Mouse (Mus musculus) lung, postnatal 36 days (tissue): ENCODE measurements at regions not wholly inside any gene's neighbourhood (a gene's known extent, or its start where the extent isn't known, plus 50 kb on each side); places are given as distances from the start of the nearest gene placed in this dataset.

ENCODE experiments used
- DNase-seq: peaks from one replicate; pipeline ENCODE4 v3.0.0; 2022; ENCODE audit warnings: mixed read lengths

DNA sequence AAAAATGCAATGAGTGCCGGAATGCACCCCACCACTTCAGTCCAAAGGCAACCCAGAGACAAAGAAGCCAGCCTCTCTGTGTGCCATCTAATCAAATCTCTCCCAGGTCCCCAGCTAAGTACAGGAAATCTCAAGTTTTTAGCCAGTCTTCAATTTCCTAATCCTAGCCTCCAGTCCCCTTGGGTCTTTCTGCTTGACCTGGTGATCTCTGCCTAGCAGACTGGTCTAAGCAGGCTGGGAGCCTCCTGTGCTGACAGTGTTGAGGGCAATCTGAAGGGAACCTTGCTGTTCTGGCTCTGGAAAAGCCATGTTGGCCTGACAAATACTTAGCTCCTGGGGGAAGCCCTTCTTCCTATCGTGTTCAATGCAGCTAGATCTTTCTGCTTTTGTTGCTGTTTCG lies 248.9 kb downstream of the Nedd1 start:
- DNase-seq, result no peak

DNA sequence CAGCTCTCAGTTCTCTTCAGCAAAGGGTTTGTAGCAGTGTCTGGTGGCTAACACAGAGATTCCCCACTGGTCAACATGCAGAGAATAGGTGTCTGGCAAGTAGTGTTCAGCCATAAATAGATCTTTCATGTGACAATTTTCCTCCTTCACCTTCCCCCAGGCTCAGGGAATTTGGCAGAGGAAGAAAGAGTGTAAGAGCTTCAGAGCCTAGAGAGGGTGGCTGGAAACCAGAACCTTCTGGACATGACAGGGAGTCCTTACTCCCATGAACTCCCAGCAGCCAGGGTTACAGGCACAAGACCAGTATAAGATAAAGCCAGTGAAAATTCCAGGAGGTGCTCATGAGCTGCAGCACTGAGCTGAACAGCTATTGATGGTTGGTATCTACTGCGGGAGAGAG lies 251.1 kb downstream of the Nedd1 start:
- DNase-seq, result no peak

DNA sequence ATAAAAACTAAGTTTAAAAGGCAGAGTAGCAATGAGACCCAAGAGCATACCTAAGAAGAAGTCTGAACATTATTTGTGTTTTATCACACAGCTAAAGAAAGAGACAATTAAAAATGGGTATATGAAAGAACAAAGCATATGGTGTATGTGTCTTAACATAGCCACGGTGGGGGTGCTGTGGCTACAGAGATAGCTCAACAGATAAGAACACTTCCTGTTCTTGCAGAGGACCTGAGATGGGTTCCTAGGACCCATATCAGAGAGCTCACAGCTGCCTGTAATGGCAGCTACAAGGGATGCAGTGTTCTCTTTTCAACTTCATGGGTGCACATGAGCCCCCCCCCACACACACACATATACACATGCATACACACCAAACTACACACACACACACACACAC lies 267.0 kb downstream of the Nedd1 start:
- DNase-seq, result no peak

DNA sequence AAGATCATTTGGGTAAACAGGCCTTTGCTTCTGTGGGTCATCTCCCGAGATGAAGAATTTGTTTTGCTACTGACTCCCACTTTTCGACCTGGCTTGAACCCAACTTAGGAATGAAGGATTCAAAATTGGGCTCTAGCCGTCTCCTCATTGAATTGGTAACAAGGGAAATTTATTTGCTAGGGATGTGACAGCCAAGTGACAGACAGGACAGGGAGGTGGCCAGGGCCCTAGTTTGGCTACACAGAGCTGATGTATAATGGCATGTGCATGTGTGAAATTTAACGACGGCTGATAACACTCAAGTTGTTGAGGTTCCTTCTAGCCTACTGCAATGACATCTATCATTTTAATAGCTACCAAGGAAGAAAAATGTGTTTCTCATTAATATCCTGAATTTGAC lies 268.7 kb downstream of the Nedd1 start:
- DNase-seq, result no peak

DNA sequence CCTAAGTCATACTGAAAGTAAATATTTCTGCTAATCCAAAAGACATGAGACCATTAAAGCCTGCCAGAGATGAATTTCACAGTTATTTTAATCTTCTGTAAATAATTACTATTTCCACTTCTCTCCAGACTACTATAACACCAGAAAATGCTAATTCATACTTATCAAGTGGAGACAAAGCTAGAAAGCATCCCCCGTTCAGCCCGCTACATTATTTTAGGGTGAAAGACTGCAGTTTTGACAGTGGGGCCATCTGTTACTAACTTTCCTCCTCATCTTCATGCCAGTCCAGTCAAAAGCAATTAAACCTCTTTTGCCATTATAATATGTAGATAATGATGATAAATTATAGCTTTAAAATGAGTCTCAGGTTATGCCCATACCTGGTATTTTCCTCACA lies 276.3 kb downstream of the Nedd1 start:
- DNase-seq, result no peak

DNA sequence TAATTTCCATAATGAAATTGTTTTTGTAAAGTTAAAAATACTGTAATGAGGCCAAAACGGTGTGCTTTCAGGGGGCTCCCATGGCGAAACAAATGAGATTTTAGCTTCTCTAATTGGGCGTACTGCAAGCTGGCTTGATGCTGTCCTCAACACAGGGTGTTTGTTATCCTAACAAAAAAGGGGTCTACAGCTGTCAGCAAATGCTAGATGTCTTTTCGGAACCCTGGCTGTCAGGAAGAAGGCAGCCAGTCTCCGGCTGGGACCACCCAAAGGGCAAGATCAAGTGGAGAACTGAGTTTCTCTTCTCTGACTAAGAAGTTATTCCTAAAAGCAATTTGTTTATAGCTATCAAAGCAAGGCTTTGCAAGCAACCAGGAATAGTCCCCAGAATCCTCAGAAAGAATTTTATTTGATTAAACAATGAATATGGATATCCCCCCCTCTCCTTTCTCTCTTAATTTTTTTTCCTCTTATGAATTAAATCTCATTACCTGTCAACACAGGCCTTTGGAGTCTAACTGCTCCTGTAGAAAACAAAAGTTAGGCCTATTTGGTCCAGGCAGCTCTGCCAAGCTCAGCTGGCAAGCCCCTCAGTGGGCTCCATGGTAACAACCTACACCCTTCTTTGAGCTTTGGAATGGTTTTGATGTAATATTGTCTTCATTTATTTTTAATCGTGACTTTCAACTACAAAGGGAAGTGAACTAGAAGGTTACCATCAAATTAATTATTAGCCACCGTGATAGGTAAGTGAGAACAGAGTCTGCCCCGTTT lies 283.4 kb downstream of the Nedd1 start:
- no peak for DNase-seq

DNA sequence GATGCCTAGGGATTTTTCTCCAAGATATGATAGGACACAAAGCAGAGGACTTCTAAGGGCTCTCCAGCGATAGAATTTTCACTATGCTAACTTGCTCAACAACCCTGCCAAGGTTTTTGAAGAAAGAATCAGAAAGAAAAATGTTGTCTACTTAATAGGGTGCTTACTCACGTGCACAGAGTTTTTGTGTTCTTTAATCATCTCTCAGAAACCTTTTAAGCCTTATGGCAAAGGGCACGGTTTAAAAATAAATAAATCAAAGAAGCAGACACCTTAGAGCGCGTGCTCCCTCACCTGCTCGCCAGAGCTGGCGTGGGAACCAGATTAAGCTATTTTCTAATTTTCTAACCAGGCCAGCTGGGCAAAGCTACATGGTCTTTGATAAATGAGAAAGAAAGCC lies 293.0 kb downstream of the Nedd1 start:
- DNase-seq, result no peak

DNA sequence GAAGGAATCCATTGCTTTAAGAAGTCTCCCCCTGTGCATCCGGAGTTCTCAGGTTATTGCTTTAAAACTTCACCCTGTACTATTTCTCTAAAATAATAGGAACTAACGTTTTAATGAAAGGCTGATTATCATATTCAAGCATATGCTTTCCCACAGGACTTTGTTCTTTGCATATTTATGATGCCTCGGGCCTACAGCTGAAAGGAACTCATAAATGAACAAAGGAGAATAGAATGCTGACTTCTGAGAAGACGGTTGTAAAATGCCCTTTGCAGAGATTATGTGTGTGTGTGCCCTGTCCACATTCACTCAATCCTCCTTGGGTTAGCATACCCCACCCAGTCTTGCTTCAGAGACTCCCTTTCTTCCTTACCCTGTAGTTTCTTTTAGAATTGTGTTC lies 294.2 kb downstream of the Nedd1 start:
- no peak for DNase-seq

DNA sequence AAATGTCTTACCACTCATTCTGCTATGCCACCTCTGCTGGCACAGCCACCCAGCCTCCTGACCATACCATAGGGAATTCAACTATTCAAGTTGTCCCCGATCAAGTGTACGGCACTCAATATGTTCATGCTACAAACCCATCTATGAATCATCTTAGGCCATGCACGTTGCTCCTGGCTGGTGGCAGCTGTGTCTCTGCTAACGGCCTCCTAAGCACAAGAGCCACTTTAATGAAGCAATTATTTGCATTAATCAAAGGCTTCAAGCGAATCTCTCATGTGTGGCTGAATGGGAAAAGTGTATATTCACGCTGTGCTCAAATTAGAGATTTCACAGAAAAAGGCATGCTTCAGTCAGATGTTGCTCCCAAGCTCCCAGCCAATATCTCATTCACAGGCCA lies 295.8 kb downstream of the Nedd1 start:
- DNase-seq, result no peak

DNA sequence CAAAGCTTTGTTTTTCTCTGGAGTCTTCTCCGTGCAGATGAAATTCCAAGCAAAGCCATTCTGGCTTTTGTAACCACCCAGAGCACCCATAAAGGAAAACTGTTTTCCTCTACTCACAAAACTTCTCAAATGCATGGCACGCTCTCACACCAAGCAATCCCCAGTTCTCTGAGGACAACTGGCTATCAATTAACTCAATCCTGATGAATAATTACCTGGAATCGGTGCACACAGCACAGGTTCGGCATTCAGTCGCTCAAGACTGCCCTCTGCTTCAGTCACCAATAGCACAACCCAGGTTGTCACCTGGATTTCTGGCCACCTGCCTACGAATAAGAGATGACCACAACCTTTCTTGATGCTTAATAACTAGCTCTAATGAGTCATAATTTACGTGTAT lies 309.5 kb downstream of the Nedd1 start:
- DNase-seq, result no peak

DNA sequence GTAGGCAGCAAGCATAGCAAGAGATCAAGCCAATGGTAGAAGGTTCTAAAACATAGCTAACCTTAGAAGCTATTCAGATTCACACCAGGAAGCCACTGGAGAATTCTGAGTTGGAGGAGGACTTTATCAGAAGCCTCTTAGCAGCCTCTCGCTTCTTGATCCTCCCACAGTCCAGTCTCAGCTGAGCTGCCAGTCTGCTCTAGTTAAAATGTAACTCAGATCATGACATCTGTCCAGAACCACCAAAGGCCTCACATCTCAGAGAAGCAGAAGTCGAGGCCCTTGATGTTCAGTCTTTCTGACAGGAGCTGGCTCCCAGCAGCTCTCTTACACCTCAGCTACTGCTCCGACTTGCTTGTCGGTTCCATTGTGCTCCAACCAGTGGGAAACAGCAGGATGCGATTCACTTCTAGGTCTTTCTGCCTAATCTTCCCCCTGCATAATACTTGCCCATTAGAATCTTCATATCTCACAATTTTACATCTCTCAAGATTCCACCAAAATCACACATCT lies 311.4 kb downstream of the Nedd1 start:
- no peak for DNase-seq

DNA sequence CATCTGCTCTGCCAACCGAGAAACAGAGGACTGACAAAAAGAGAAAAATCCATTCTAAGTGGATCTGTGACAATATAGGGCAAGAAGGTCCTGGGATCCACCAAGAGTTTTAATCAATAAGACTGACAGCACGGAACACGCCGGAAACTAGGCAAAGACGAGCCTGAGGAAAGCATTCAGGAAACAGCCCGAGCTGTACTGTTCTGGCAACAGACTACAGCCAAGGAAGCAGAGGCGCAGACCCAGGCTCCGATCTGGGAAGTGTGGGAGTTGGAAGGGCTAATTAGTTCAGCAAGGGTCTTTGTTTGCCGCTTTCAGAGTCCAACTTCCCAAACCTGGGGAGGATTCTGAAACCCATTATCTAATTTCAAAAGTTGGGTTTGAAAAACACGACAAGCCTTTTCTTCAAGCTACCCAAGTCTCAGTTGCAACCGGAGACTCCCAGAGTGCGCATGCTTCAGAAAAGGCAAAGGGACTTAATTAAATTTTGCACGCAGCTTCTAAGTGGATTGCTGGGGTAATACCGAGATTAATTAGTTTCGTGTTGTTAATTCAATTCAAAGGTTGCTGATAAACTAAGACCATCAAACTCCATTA lies 317.4 kb downstream of the Nedd1 start:
- DNase-seq, result no peak

DNA sequence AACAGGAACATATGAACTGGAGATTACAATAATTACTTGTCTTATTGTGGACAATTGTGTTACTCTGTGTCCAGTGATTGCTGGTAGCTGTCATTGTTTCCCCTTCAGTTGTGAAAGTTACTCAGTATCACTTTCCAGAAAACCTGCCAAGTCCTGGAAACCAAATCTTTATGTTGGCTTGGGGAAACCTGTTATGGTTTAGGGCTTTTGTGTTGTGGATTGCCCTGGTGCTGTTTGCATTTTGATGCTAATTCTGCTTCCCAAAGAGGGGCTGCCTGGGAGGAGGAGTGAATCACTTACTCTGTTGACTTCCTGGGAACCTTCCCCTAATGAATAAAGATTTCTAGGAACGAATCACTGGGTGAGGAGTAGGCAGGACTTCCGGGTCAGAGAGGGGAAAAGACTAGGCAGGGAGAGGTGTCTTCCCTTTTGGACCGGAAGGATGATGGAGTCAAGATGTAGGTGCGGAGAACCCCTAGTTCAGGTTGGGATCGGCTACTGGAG lies 321.6 kb downstream of the Nedd1 start:
- DNase-seq, result no peak

DNA sequence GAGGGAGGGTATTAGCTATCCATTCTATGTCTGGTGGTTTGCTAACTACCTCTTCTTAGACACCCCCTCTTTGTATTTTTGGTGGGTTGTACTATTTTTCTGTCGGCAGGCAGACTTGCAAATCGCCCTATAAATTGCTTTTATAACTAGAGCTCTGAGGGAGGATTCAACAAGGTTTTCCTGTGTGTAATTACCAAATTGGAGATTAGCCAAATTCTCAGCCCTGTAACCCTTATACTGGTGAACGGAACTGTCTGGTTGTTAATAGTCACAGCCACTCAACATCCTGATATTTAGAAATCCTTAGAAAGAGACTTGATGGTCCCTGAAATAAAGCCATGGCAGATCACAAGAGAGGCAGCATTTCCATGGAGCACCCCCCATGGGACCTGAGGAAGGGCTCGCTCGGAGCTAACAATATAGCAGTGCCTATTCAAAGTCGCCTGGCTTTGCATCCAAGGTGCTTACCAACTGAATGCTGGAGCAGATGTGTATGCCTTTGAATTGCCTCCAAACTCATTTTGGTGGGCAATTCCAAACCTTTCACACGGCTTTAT lies 333.0 kb downstream of the Nedd1 start:
- DNase-seq, result no peak

DNA sequence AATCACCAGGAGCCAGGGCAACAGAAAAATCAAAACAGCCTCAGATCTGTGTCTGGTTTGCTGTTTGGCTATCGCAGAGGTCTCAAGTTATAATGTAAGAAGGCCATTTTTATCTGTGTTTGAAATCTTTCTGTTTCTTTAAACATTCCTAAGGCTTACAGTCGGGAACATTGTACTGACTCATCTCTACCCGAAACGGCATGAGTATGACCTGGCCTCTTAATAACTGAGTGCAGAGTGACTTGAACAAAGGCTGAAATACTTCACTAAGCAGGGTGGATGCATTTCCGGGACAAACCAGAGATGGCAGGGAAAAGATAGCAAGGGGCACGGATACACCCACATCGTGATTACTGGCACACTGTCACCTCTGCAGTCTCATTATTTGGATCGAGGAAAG lies 355.1 kb downstream of the Nedd1 start:
- DNase-seq, result no peak

DNA sequence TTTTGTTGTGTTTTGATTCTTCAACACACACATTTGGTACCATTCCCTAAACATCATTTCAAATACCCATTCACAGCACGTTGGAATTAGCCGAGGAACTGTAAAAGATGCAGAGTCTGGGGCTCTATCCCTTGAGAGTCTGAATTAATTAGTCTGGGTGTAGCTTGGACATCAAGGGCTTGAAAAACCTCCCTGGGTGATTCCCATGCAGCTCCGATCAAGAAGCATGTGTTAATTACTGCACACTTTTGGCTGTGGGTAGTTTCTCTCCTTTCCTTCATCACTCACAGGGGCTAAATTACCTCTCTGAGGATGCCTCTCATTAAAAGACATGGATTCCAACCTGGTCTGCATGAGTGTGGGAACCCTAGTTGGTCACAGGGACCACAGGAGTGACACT lies 365.5 kb downstream of the Nedd1 start:
- DNase-seq, result no peak

DNA sequence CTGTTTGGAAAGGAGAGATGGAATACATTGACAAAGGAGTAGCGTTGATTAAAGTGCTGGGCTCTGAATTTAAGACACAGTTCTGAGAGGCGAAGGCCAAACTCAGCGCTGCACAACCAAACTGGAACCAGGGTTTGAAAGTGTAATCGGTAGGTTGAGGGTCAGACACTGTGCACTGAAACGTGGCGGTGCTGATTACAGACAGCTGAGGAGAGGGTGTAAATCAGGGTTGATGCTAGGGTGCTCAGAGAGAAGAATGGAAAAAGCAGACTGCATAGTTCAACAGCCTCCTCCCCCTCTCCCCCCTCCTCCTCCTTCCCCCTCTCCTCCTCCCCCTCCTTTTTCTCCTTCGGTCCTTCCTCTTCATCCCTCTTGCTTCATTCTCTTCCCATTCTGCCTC lies 373.2 kb downstream of the Nedd1 start:
- no peak for DNase-seq

DNA sequence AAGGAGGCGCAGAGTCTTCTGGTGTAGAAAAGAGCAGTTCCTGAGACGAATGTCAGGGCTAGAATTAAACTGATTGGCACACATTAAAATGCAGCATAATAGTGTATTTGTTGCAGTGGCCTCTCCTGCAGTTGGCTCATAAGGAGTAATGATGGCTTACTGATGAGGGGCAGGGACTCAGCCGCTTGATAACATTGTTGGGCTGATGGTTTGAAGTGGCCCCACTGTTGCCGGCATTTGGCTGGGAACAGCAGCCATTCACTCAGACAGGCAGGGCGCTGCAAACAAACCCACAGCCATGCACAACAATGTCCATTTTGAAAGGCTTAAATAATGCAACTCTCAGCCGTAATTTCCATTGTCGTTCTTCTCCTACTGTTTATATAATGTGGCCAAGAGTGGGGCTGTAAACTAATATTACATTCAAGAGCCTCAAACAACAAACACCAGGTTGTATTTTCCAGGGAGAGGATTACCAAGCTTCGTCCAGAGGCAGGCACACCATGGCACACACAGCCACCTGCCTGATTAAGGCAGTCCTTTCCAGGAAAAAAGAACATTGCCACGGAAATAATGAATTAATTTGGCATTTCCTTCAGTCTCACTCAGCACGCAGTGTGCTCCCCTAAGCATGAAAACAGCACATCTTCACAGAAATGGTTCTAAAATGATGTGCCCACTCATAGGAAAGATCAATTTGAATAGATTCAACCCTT lies 374.1 kb downstream of the Nedd1 start:
- DNase-seq, result no peak

DNA sequence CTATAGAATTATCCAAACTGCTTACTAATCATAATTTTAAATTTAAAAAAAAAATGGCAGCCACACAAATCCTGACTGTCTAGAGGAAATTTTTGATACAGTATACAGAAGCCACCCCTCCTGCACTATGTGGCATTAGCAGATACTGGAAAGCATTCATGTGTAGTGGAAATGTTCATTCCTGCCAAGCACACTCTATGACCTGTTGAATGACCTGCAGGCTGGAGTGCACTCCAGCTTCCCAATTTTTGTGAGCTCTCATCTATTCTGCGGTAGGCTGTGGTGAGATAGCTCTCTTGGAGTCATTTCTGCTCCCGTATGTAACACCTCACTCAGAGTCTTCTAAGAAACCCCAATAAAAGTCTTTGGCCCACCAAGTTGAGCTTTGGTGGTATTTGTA lies 382.5 kb downstream of the Nedd1 start:
- no peak for DNase-seq

DNA sequence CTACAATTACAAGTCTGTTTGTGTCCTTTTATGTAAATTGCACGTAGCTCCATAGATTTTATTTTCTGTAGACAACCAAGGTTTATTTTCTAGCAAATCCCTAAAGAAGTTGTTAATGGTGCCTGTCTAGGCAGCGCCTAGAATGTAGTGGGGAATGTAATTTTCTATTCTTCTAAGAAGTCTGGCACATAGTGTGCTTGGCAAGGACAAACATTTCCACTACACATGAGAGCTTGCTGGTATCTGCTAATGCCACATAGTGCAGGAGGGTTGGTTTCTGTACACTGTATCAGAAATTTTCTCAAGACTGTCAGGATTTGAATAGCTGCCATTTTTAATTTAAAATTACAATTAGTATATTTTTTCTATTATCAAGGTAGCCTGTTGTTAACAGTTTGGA lies 385.3 kb downstream of the Nedd1 start:
- no peak for DNase-seq

DNA sequence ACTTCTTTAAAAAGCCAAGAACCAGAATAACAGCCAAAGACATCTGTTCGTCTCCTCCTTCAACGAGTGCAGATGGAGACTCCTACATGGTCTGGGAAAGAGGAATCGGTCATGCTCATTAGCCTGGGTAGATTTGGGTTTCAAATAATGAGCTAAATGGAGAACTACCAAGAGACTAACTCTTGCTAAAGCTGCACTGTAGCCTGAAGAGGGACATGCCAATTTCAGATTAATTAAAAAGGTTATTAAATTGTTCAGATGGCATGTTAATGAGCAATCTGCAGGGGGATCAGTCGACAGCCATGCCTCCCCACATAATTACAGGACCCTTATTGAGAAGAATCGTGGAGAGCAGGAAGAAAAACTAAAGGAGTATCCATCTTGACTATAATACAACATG lies 386.1 kb downstream of the Nedd1 start:
- no peak for DNase-seq

DNA sequence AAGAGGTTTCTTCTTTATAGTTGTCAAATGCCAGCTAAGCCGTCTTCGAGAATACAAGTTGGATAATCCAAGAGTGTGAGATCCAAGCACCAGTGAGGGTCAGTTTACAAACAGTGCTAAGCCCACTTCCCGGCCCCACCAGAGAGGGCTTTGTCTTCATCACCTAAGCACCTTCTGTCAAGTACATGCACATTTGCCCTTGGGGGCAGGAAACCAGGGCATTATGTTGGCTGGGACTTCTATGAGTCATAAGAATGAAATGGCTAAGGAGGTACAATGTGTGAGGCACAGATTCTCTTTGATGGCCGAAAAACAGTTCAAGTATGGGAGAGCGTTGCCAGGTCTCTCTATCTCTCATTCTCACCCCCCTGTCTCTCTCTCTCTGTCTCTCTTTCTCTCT lies 387.1 kb downstream of the Nedd1 start:
- DNase-seq, result no peak

DNA sequence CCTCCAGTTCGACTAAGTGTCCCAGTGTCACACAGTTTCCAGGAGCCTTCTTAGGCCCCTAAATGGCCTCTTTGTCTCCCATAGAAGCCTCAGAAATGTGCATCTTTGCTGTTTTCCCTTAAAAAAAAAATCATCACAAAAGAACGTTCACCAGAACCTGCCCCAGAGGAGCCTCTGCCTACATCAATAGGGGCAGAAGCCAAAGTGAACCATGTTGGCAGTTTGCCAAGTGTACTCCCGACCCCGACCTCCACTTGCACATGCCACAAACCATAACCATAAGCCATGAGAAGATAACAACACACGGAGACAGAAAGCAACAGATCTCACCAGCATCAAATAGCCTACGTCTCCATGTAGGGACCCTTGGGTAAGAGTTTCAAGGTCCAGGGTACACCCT lies 388.4 kb downstream of the Nedd1 start:
- DNase-seq, result no peak
